Mouse (Mus musculus): ENCODE data around the gene Ldhd. TPM values are rescaled to one million over a fixed set of nuclear protein-coding genes. Genes with fewer than 3 reads are reported as not detected.

Ldhd gene
- polyA plus RNA-seq, 1 experiment from 2014 or later, result 0.11 TPM

GRCm38 (mm10) chr8:111596485-111596821 is 33.7 kb downstream of the Ldhd start:
- no peak for DNase-seq (ENCODE audit: low spot score)
- Histone ChIP-seq H3K27me3 (ENCODE audit: control insufficient read depth, insufficient read depth, low read length) (no peaks in the 10 kb centered on the region), H3K4me1 (replicated peaks; ENCODE audit: control insufficient read depth, insufficient read depth, low read length) (0 out of 2 replicates have a peak, but pooled peaks cover 3% of the 10 kb centered on the region), H3K4me2 (ENCODE audit: low read depth, low read length, severe bottlenecking) (no peak overlapping the region), H3K36me3 (ENCODE audit: control insufficient read depth, insufficient read depth, low read length) (no peaks in the 10 kb centered on the region), H3K9ac (ENCODE audit: low read length) (no peak overlapping the region), H3K27ac (ENCODE audit: low read depth, low read length) (no peak overlapping the region), H3K4me3 (ENCODE audit: low read depth, low read length) (no peak overlapping the region), H3K9me3 (ENCODE audit: control insufficient read depth, low read length) (no peaks in the 10 kb centered on the region)
- WGBS, result 70% methylated on average over 3 of the region's 3 CpGs
- ATAC-seq (replicated peaks; ENCODE audit: low FRiP score), result no peak

- ATAC-seq (replicated peaks; ENCODE audit: low FRiP score) (no peak), DNase-seq (ENCODE audit: low spot score) (no peak)
- Histone ChIP-seq H3K27me3 (ENCODE audit: control insufficient read depth, insufficient read depth, low read length) (no peaks in the 10 kb centered on the region), H3K27ac (ENCODE audit: low read depth, low read length) (no peak overlapping the region), H3K4me3 (ENCODE audit: low read depth, low read length) (no peak overlapping the region), H3K9ac (ENCODE audit: low read length) (no peak overlapping the region), H3K4me2 (ENCODE audit: low read depth, low read length, severe bottlenecking) (no peak overlapping the region), H3K4me1 (replicated peaks; ENCODE audit: control insufficient read depth, insufficient read depth, low read length) (0 out of 2 replicates have a peak, but pooled peaks cover 3% of the 10 kb centered on the region), H3K9me3 (ENCODE audit: control insufficient read depth, low read length) (no peaks in the 10 kb centered on the region), H3K36me3 (ENCODE audit: control insufficient read depth, insufficient read depth, low read length) (no peaks in the 10 kb centered on the region)
- WGBS, result 93% methylated on average over 15 of the region's 15 CpGs
These were observed 34.3 kb downstream of the Ldhd start for GRCm38 (mm10) chr8:111595712-111596484.

GRCm38 (mm10) chr8:111594951-111595350 is 35.2 kb downstream of the Ldhd start:
- H3K4me1 ChIP-seq (replicated peaks; ENCODE audit: control insufficient read depth, insufficient read depth, low read length), result 0 out of 2 replicates have a peak, but pooled peaks cover 3% of the 10 kb centered on the region
- WGBS, result 98% methylated on average over 2 of the region's 2 CpGs

GRCm38 (mm10) chr8:111594044-111594840 is 35.9 kb downstream of the Ldhd start:
- Histone ChIP-seq H3K4me1 (replicated peaks; ENCODE audit: control insufficient read depth, insufficient read depth, low read length) (0 out of 2 replicates have a peak, but pooled peaks cover 3% of the 10 kb centered on the region), H3K36me3 (ENCODE audit: control insufficient read depth, insufficient read depth, low read length) (no peaks in the 10 kb centered on the region), H3K9me3 (ENCODE audit: control insufficient read depth, low read length) (no peaks in the 10 kb centered on the region), H3K4me2 (ENCODE audit: low read depth, low read length, severe bottlenecking) (no peak overlapping the region), H3K9ac (ENCODE audit: low read length) (no peak overlapping the region), H3K27ac (ENCODE audit: low read depth, low read length) (no peak overlapping the region), H3K4me3 (ENCODE audit: low read depth, low read length) (no peak overlapping the region), H3K27me3 (ENCODE audit: control insufficient read depth, insufficient read depth, low read length) (no peaks in the 10 kb centered on the region)
- ATAC-seq (replicated peaks; ENCODE audit: low FRiP score) (no peak), DNase-seq (ENCODE audit: low spot score) (no peak)
- WGBS, result 81% methylated on average over 3 of the region's 3 CpGs

More at GRCm38 (mm10) chr8:111594951-111595350, 35.2 kb downstream of the Ldhd start:
- Histone ChIP-seq H3K9ac (ENCODE audit: low read length) (no peak overlapping the region), H3K4me3 (ENCODE audit: low read depth, low read length) (no peak overlapping the region), H3K27ac (ENCODE audit: low read depth, low read length) (no peak overlapping the region), H3K4me2 (ENCODE audit: low read depth, low read length, severe bottlenecking) (no peak overlapping the region), H3K27me3 (ENCODE audit: control insufficient read depth, insufficient read depth, low read length) (no peaks in the 10 kb centered on the region), H3K9me3 (ENCODE audit: control insufficient read depth, low read length) (no peaks in the 10 kb centered on the region), H3K36me3 (ENCODE audit: control insufficient read depth, insufficient read depth, low read length) (no peaks in the 10 kb centered on the region)
- DNase-seq (ENCODE audit: low spot score) (no peak), ATAC-seq (replicated peaks; ENCODE audit: low FRiP score) (no peak)

- Histone ChIP-seq H3K36me3 (ENCODE audit: control insufficient read depth, insufficient read depth, low read length) (no peaks in the 10 kb centered on the region), H3K4me2 (ENCODE audit: low read depth, low read length, severe bottlenecking) (no peak overlapping the region), H3K4me1 (replicated peaks; ENCODE audit: control insufficient read depth, insufficient read depth, low read length) (0 out of 2 replicates have a peak, but pooled peaks cover 3% of the 10 kb centered on the region), H3K4me3 (ENCODE audit: low read depth, low read length) (no peak overlapping the region), H3K9me3 (ENCODE audit: control insufficient read depth, low read length) (no peaks in the 10 kb centered on the region), H3K27me3 (ENCODE audit: control insufficient read depth, insufficient read depth, low read length) (no peaks in the 10 kb centered on the region), H3K27ac (ENCODE audit: low read depth, low read length) (no peak overlapping the region), H3K9ac (ENCODE audit: low read length) (no peak overlapping the region)
- DNase-seq (ENCODE audit: low spot score) (no peak), ATAC-seq (replicated peaks; ENCODE audit: low FRiP score) (no peak)
- WGBS, result 79% methylated on average over 7 of the region's 7 CpGs
These were observed 37.7 kb downstream of the Ldhd start for GRCm38 (mm10) chr8:111592390-111592910.

GRCm38 (mm10) chr8:111591176-111591575 is 39.0 kb downstream of the Ldhd start:
- no peaks in the 10 kb centered on the region for H3K9me3 ChIP-seq (ENCODE audit: control insufficient read depth, low read length)
- ATAC-seq (replicated peaks; ENCODE audit: low FRiP score), result no peak

GRCm38 (mm10) chr8:111590214-111590613 is 40.0 kb downstream of the Ldhd start:
- 0 out of 2 replicates have a peak, but pooled peaks cover 2% of the 10 kb centered on the region for H3K4me1 ChIP-seq (replicated peaks; ENCODE audit: control insufficient read depth, insufficient read depth, low read length)
- H3K27ac ChIP-seq (ENCODE audit: low read depth, low read length), result no peak overlapping the region
- H3K4me3 ChIP-seq (ENCODE audit: low read depth, low read length), result no peak overlapping the region
- no peaks in the 10 kb centered on the region for H3K9me3 ChIP-seq (ENCODE audit: control insufficient read depth, low read length)
- DNase-seq (ENCODE audit: low spot score) (no peak), ATAC-seq (replicated peaks; ENCODE audit: low FRiP score) (no peak)
- 87% methylated on average over 3 of the region's 3 CpGs for WGBS
- no peak overlapping the region for H3K9ac ChIP-seq (ENCODE audit: low read length)
- H3K4me2 ChIP-seq (ENCODE audit: low read depth, low read length, severe bottlenecking), result no peak overlapping the region
- no peaks in the 10 kb centered on the region for H3K36me3 ChIP-seq (ENCODE audit: control insufficient read depth, insufficient read depth, low read length)
- no peaks in the 10 kb centered on the region for H3K27me3 ChIP-seq (ENCODE audit: control insufficient read depth, insufficient read depth, low read length)

More at GRCm38 (mm10) chr8:111591176-111591575, 39.0 kb downstream of the Ldhd start:
- DNase-seq (ENCODE audit: low spot score), result no peak
- H3K27me3 ChIP-seq (ENCODE audit: control insufficient read depth, insufficient read depth, low read length), result no peaks in the 10 kb centered on the region
- H3K36me3 ChIP-seq (ENCODE audit: control insufficient read depth, insufficient read depth, low read length), result no peaks in the 10 kb centered on the region
- H3K27ac ChIP-seq (ENCODE audit: low read depth, low read length), result no peak overlapping the region
- 0 out of 2 replicates have a peak, but pooled peaks cover 2% of the 10 kb centered on the region for H3K4me1 ChIP-seq (replicated peaks; ENCODE audit: control insufficient read depth, insufficient read depth, low read length)
- H3K4me2 ChIP-seq (ENCODE audit: low read depth, low read length, severe bottlenecking), result no peak overlapping the region
- no peak overlapping the region for H3K4me3 ChIP-seq (ENCODE audit: low read depth, low read length)
- no peak overlapping the region for H3K9ac ChIP-seq (ENCODE audit: low read length)

GRCm38 (mm10) chr8:111588336-111588735 is 41.8 kb downstream of the Ldhd start:
- Histone ChIP-seq H3K27me3 (ENCODE audit: control insufficient read depth, insufficient read depth, low read length) (no peaks in the 10 kb centered on the region), H3K4me2 (ENCODE audit: low read depth, low read length, severe bottlenecking) (no peak overlapping the region), H3K4me3 (ENCODE audit: low read depth, low read length) (no peak overlapping the region), H3K4me1 (replicated peaks; ENCODE audit: control insufficient read depth, insufficient read depth, low read length) (0 out of 2 replicates have a peak, but pooled peaks cover 2% of the 10 kb centered on the region), H3K9ac (ENCODE audit: low read length) (no peak overlapping the region), H3K9me3 (ENCODE audit: control insufficient read depth, low read length) (no peaks in the 10 kb centered on the region), H3K27ac (ENCODE audit: low read depth, low read length) (no peak overlapping the region), H3K36me3 (ENCODE audit: control insufficient read depth, insufficient read depth, low read length) (no peaks in the 10 kb centered on the region)
- ATAC-seq (replicated peaks; ENCODE audit: low FRiP score) (no peak), DNase-seq (ENCODE audit: low spot score) (no peak)
- 80% methylated on average over 2 of the region's 2 CpGs for WGBS
